Mouse (Mus musculus) midbrain, embryonic 16.5 days (tissue): ENCODE measurements at regions not wholly inside any gene's neighbourhood (a gene's known extent, or its start where the extent isn't known, plus 50 kb on each side); places are given as distances from the start of the nearest gene placed in this dataset.
A peak's percentile ranks its signal among the peaks of the same experiment; 100 is the strongest.

ENCODE experiments used
- ATAC-seq: fragments of 200-750 bp; cut with Nextera tagmentation; 2 replicates; pipeline ENCODE4 v1.8.0; 2017; ENCODE audit warnings: moderate TSS enrichment
- H3K27ac ChIP-seq: fragments of 300-500 bp; sonication (generic); 2 replicates; pipeline ENCODE4 v1.5.1; 2014; ENCODE audit warnings: mild to moderate bottlenecking, low read length, mixed read lengths
- H3K27me3 ChIP-seq: fragments of 300-500 bp; sonication (generic); 2 replicates; pipeline ENCODE4 v1.6.1; 2014; ENCODE audit warnings: low read depth, low read length, mixed read lengths; ENCODE audit not compliant: control insufficient read depth, insufficient read depth
- H3K36me3 ChIP-seq: fragments of 300-500 bp; sonication (generic); 2 replicates; pipeline ENCODE4 v1.6.1; 2014; ENCODE audit warnings: mild to moderate bottlenecking, low read length, moderate library complexity, mixed read lengths; ENCODE audit not compliant: control insufficient read depth, insufficient read depth
- H3K4me1 ChIP-seq: fragments of 300-500 bp; sonication (generic); 2 replicates; pipeline ENCODE4 v1.6.1; 2014; ENCODE audit warnings: mild to moderate bottlenecking, low read length, mixed read lengths; ENCODE audit not compliant: control insufficient read depth, insufficient read depth
- H3K4me2 ChIP-seq: fragments of 300-500 bp; sonication (generic); 2 replicates; pipeline ENCODE4 v1.6.1; 2014; ENCODE audit warnings: mild to moderate bottlenecking, low read length, mixed read lengths
- H3K4me3 ChIP-seq: fragments of 300-500 bp; sonication (generic); 2 replicates; pipeline ENCODE4 v1.5.1; 2014; ENCODE audit warnings: low read depth, mild to moderate bottlenecking, low read length, moderate library complexity, mixed read lengths
- H3K9ac ChIP-seq: fragments of 300-500 bp; sonication (generic); 2 replicates; pipeline ENCODE4 v1.6.1; 2014; ENCODE audit warnings: low read depth, low read length, mixed read lengths
- H3K9me3 ChIP-seq: fragments of 300-500 bp; sonication (generic); replicated peaks from 2 replicates; pipeline ENCODE4 v1.6.1; 2014; ENCODE audit warnings: mild to moderate bottlenecking, low read length, mixed read lengths; ENCODE audit not compliant: control insufficient read depth, poor library complexity, severe bottlenecking
- WGBS: fragments of 180-500 bp; shearing (Covaris S2); extraction: QIAGEN DNeasy Blood & Tissue Kit; methylation state at CpG from one replicate; pipeline ENCODE4 v1.1.7; 2014; 5-methylcytosine and 5-hydroxymethylcytosine counted together

DNA sequence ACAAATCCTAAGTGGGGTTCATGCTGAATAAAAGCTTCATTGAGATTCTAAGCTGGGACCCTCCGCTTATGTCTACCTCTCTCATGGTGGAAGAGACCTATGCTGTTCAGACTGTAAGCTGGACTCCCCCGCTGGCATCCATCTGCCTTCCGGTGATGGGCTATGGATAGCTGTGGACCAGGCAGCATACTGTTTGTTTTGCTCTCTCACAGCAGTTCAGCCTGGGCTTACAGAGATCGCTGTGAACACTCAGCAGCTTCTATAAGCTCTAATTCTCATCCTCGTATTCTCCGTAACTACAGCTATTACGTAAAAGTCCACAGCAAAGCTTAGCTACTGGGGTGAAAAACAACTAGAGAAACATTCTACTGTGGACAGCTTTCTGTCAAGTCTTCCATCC lies 97.5 kb upstream of the Galnt5 start:
- Histone ChIP-seq H3K4me3 (no peak overlapping the region), H3K9me3 (no peaks in the 10 kb centered on the region), H3K4me2 (no peak overlapping the region), H3K36me3 (no peaks in the 10 kb centered on the region), H3K4me1 (no peaks in the 10 kb centered on the region), H3K27me3 (no peaks in the 10 kb centered on the region), H3K9ac (no peak overlapping the region), H3K27ac (no peak overlapping the region)
- ATAC-seq = no peak
- 86% methylated on average over 7 of the region's 7 CpGs for WGBS

DNA sequence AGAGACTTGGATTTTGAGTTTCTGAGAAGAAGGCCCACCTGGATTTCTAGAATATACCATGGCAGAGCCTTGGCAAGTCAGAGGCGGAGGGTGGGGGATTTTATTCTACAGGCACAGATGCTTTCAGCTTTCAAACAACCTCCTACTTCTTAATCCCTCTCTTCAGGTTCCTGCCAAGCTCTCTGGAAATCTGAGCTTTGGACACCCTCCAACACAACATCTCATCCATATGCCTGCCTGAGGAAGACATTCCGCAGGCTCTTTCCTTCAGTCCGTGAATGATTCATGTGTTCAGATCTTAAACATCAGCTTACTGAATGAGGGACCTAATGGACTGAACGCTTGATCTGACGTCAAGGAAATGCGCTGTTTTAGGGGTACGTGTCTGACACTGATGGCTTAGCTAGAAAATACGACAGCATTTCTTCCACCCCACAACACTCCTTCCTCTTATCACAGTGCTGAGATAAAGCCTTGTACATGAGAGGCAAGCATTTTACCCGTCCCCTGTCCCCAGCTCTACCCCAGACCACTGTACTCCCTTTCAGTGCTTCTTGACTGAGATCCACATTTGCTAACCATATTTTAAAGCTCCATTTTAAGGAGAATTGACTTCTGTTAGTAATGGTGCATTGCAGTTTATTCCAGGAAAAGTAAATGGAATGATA lies 97.0 kb upstream of the Galnt5 start:
- Histone ChIP-seq H3K9me3 (no peaks in the 10 kb centered on the region), H3K4me1 (no peaks in the 10 kb centered on the region), H3K4me3 (no peak overlapping the region), H3K27me3 (no peaks in the 10 kb centered on the region), H3K27ac (no peak overlapping the region), H3K36me3 (no peaks in the 10 kb centered on the region), H3K4me2 (no peak overlapping the region), H3K9ac (no peak overlapping the region)
- peak; percentile 58; the same call in 1 of the 2 replicates for ATAC-seq
- WGBS = 70% methylated on average over 9 of the region's 9 CpGs

DNA sequence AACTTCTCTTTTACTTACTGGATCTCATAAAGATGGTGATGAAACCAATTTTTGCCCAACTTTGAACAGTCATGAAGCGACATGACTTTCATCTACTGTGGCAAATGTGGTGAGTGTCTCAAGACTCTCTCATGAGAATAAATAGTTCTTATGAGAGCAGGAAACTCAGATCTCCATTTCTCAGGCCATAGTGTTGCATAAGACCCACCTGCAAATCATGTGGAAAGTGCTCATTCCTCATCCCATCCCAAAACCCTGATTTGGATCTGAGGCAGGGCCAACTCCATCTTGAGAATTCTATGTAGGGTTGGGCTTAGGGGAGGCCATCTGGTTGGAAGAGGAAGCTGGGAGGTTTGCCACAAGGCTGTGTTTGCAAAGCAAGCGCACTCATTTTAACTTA lies 92.5 kb upstream of the Galnt5 start:
- Histone ChIP-seq H3K36me3 (no peaks in the 10 kb centered on the region), H3K4me2 (no peak overlapping the region), H3K9me3 (no peaks in the 10 kb centered on the region), H3K27ac (no peak overlapping the region), H3K9ac (no peak overlapping the region), H3K27me3 (no peaks in the 10 kb centered on the region), H3K4me1 (no peaks in the 10 kb centered on the region), H3K4me3 (no peak overlapping the region)
- WGBS = 96% methylated on average over 2 of the region's 2 CpGs
- no peak for ATAC-seq

DNA sequence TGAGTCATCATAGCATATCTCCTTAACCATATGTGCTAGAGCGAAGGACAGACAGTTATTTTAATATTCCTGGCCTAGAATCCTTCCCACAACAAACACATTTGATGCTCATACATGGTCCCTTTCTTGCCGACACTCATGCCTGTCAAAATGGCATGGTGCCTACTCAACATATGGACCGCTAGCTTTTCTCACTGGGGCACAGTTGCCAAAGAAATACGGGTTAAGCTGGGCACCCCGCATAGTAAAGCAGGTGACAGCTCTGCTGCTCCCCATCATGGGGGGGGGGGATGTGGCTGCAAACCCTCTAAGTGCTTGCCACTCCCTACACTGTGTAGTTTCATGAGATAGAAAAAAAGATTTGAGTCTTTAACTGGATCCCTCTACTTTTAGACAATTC lies 90.7 kb upstream of the Galnt5 start:
- no peaks in the 10 kb centered on the region for H3K9me3 ChIP-seq
- H3K4me3 ChIP-seq = no peak overlapping the region
- H3K4me1 ChIP-seq = no peaks in the 10 kb centered on the region
- no peak overlapping the region for H3K4me2 ChIP-seq
- no peak for ATAC-seq
- no peaks in the 10 kb centered on the region for H3K27me3 ChIP-seq
- H3K27ac ChIP-seq = no peak overlapping the region
- 91% methylated on average over 5 of the region's 5 CpGs for WGBS
- H3K36me3 ChIP-seq = no peaks in the 10 kb centered on the region
- H3K9ac ChIP-seq = no peak overlapping the region

DNA sequence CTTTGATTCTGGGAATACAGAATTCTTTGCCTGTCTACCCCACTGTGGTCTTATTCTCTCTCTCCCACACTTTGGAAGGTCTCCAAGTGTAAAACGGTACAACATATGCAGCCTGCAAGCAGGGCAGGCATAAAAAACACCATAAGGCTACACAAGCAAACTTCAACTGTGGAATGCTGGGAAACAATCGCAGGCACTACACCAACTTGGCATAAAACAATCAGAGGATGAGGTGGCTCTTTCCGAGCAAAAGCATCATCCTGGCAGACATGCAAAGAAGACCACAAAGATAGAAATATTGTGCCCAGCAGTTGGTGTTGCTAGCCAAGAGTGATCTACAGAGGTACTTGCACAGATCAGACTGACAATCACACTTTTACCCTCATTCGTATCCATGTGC lies 88.0 kb upstream of the Galnt5 start:
- Histone ChIP-seq H3K9me3 (no peaks in the 10 kb centered on the region), H3K9ac (no peak overlapping the region), H3K27ac (no peak overlapping the region), H3K4me1 (no peaks in the 10 kb centered on the region), H3K27me3 (no peaks in the 10 kb centered on the region), H3K36me3 (no peaks in the 10 kb centered on the region), H3K4me2 (no peak overlapping the region), H3K4me3 (no peak overlapping the region)
- 79% methylated on average over 4 of the region's 4 CpGs for WGBS
- no peak for ATAC-seq

DNA sequence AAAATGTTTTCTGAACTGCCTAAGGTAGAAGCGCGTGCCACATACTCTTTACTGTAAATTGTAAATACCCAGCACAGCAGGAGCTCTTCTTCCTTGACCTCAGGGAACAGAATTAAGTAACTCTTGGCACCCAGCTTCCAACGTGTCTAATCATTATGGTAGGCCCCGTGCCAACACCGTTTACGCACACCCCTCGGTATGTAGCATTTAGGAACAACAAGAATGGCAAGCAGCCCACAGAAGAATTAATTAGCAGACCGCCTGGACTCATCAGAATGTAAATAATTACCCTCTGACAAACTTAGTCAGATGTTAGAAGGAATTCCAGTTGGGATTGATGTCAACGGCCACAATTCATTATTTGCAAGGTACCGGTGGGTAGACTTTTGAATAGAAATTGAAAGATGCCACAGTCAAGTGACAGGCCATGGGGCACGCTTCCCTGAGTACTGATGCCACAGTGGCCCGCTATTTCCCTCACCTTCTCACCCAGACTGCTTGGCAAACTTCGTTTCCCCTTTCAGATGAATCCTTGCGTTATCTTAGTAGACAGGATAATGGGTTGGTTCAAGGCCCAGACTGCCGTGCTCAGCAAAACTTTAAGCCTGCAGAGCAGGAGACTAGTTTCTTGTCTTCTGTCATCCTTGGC lies 81.2 kb upstream of the Galnt5 start:
- Histone ChIP-seq H3K9me3 (no peaks in the 10 kb centered on the region), H3K4me2 (no peak overlapping the region), H3K4me1 (peaks cover 2% of the 10 kb centered on the region; the same call in 1 of the 2 replicates), H3K36me3 (no peaks in the 10 kb centered on the region), H3K27ac (no peak overlapping the region), H3K4me3 (no peak overlapping the region), H3K27me3 (no peaks in the 10 kb centered on the region), H3K9ac (no peak overlapping the region)
- no peak for ATAC-seq
- WGBS = 65% methylated on average over 15 of the region's 15 CpGs

DNA sequence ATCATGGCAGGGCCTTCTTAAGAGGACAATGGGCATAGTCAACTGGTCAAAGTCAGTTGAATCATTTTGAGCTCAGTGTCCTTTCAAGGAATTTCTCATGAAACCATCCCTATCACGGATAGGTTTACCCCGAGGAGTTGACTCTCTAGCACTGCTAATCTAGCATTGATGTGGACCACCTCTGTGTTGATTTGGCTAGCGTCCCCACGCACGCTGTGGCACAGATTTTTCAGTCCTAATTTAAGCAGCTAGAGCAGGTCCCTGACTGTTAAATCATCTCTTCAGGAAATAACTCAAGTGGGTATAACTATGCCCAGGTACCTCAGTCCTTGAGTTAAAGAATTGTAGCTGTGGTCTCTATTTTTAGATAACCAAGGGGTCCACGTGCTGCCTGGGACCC lies 80.0 kb upstream of the Galnt5 start:
- Histone ChIP-seq H3K4me2 (no peak overlapping the region), H3K4me3 (no peak overlapping the region), H3K9me3 (no peaks in the 10 kb centered on the region), H3K36me3 (no peaks in the 10 kb centered on the region), H3K27me3 (no peaks in the 10 kb centered on the region), H3K4me1 (peaks cover 2% of the 10 kb centered on the region; the same call in 1 of the 2 replicates), H3K9ac (no peak overlapping the region), H3K27ac (no peak overlapping the region)
- no peak for ATAC-seq
- 93% methylated on average over 6 of the region's 6 CpGs for WGBS

DNA sequence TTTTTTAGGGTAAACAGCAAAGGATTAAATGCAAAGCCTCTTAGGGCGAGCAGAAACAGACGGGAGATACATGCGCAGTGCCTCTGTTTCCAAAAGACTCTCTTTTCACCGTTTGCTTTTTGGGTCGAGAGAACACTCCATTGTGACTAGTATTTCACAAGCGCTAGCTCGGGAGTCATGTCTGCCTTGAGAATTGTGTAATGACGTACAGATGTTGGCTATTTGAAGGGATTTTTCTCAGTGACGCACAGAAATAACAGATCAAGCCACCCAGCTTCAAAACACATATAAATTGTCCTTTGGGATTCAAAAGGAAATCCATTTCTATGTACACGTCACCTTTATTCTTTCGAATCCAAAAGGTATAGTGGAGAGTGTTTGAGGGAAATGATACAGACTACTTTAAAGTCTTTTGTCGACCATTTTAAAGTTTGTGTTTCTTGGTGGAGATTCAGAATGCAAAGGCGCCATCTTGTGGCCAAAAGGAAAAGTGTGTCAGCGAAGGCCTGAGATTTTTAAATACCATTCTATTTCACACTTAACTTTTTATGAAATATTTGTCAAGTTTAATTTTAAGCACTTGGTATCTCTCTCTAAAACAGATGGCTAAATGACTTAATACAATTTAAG lies 78.5 kb upstream of the Galnt5 start:
- 0 out of 2 replicates have a peak, but pooled peaks cover 5% of the 10 kb centered on the region for H3K9me3 ChIP-seq
- 38% methylated on average over 14 of the region's 14 CpGs for WGBS
- peak overlapping the region; percentile 3; the same call in 1 of the 2 replicates for H3K4me3 ChIP-seq

More for the DNA sequence above, 78.5 kb upstream of the Galnt5 start:
- peak overlapping the region; percentile 44 for H3K4me2 ChIP-seq
- H3K27me3 ChIP-seq = no peaks in the 10 kb centered on the region
- H3K9ac ChIP-seq = no peak overlapping the region
- peaks cover 2% of the 10 kb centered on the region; the same call in 1 of the 2 replicates for H3K4me1 ChIP-seq
- ATAC-seq = 0 out of 2 replicates have a peak, but pooled peaks have one; percentile 39
- H3K27ac ChIP-seq = no peak overlapping the region
- H3K36me3 ChIP-seq = no peaks in the 10 kb centered on the region
